In the genomic region with DNA sequence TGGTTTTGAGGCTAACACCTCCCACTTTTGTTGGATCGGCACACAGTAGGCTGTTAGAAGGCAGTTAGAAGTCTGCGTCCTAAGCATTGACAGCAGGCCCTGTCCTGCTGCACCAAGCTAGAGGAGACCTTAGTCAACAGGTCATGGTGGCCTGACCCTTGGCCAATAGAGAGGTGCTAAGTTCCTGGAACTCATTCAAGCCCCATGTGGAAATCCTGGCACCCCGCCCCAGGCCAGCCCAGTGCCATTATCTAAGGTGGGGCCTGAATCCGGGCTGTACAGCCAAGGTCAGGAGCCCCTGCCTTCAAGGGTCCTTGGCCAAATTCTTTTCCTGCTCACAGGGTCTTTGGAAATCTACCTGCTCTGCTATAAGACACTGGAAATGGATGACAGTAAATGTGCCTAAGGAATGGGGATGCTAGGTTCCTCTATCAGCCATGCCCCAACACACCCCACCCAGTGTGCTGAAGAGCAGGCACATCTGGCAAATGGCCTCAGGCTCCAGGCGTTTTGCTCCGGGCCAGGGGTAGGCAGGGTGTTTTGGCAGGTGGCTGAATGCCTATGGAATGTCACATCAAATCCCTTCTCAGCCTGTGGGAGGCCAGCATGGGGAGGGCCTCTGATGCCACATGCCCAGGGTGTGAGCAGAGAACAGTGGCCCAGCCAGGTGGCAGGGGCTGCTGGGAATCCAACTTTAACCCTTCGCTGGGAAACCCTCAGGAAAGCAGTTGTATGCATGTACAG, we compare ENCODE assay signal across 10 mouse cellular contexts. TPM values are rescaled to one million over a fixed set of nuclear protein-coding genes. Genes with fewer than 3 reads are reported as not detected.
DNase-seq lines count a peak whose midpoint lies in the region; ATAC-seq and TF ChIP-seq lines count a peak whose summit lies in the region.
"Had no signal": no experiment of that assay in that cellular context is flagged by ENCODE, and none has a peak within 500 bp of the region (broad histone marks: within the 10 kb centered on the region; RNA-seq: fewer than 3 reads in every experiment).

No protein-coding gene starts in this region.

- H3K4me3 ChIP-seq in heart, postnatal 0 days (ENCODE audit: low read depth, low read length), result no peak overlapping the region
- no peak overlapping the region for H3K4me3 ChIP-seq in lung, adult 2 months (replicated peaks; ENCODE audit: extremely low read depth, low read depth, low read length)
- H3K4me3 ChIP-seq in neural tube, embryonic 15.5 days (replicated peaks), result no peak overlapping the region
- H3K4me3 ChIP-seq: midbrain, embryonic 12.5 days had no signal

- peak; percentile 53 for DNase-seq in gastrocnemius, postnatal 25 days
- no peak for DNase-seq in gastrocnemius, postnatal 4 days (ENCODE audit: low spot score in 2 of 2)
- DNase-seq in adrenal gland, postnatal 14 days, result peak; percentile 65
- DNase-seq in heart, postnatal 0 days (ENCODE audit: low spot score), result peak; percentile 63
- peak; percentile 72 for DNase-seq in lung, adult 2 months
- DNase-seq in thymus, postnatal 36 days, result no peak
- DNase-seq in spleen, adult 12 weeks (ENCODE audit: low spot score), result no peak

- H3K36me3 ChIP-seq in heart, postnatal 0 days (replicated peaks; ENCODE audit: control insufficient read depth, insufficient read depth, low read length), result peaks cover 66% of the 10 kb centered on the region
- no peaks in the 10 kb centered on the region for H3K36me3 ChIP-seq in neural tube, embryonic 15.5 days
- H3K36me3 ChIP-seq: midbrain, embryonic 12.5 days had no signal

- H3K4me1 ChIP-seq in heart, postnatal 0 days (ENCODE audit: control insufficient read depth, insufficient read depth), result peaks cover 24% of the 10 kb centered on the region
- peaks cover 12% of the 10 kb centered on the region for H3K4me1 ChIP-seq in lung, adult 2 months (ENCODE audit: control insufficient read depth, insufficient read depth, low read length)
- H3K4me1 ChIP-seq in neural tube, embryonic 15.5 days, result peaks cover 12% of the 10 kb centered on the region

- H3K9me3 ChIP-seq in heart, postnatal 0 days (replicated peaks; ENCODE audit: control insufficient read depth, low read length), result no peaks in the 10 kb centered on the region
- no peaks in the 10 kb centered on the region for H3K9me3 ChIP-seq in neural tube, embryonic 15.5 days (replicated peaks)
- H3K9me3 ChIP-seq: midbrain, embryonic 12.5 days had no signal

- no peak overlapping the region for H3K9ac ChIP-seq in heart, postnatal 0 days (replicated peaks; ENCODE audit: low read depth, low read length)
- H3K9ac ChIP-seq in neural tube, embryonic 15.5 days (replicated peaks), result no peak overlapping the region
- H3K9ac ChIP-seq: midbrain, embryonic 12.5 days had no signal

- TF ChIP-seq EP300 in heart, postnatal 0 days (IDR thresholded peaks at IDR 0.05; ENCODE audit: low read depth), result no peak

- 35% methylated on average over 7 of the region's 7 CpGs for WGBS in heart, postnatal 0 days
- WGBS in lung, adult 2 months, result 41% methylated on average over 7 of the region's 7 CpGs
- WGBS in neural tube, embryonic 15.5 days, result 67% methylated on average over 7 of the region's 7 CpGs

- ATAC-seq in heart, postnatal 0 days (ENCODE audit: insufficient read depth, low read depth), result peak; percentile 56
- ATAC-seq in neural tube, embryonic 15.5 days (ENCODE audit: low FRiP score), result no peak
- ATAC-seq: hindbrain, postnatal 0 days had no signal

- no peak for TF ChIP-seq POLR2A in lung, adult 2 months (IDR thresholded peaks at IDR 0.05; ENCODE audit: borderline replicate concordance, extremely low read depth, low read depth, low read length)

- TF ChIP-seq CTCF in heart, postnatal 0 days (IDR thresholded peaks at IDR 0.05; ENCODE audit: low read depth), result no peak
- no peak for TF ChIP-seq CTCF in lung, adult 2 months (IDR thresholded peaks at IDR 0.05; ENCODE audit: insufficient read depth, low read length)

- no peaks in the 10 kb centered on the region for H3K27me3 ChIP-seq in heart, postnatal 0 days (ENCODE audit: control insufficient read depth, insufficient read depth, low read length)
- H3K27me3 ChIP-seq in neural tube, embryonic 15.5 days (replicated peaks), result peaks cover 18% of the 10 kb centered on the region; the same call in 1 of the 2 replicates

- H3K27ac ChIP-seq in heart, postnatal 0 days (ENCODE audit: low read depth), result peak overlapping the region; percentile 71
- H3K27ac ChIP-seq in neural tube, embryonic 15.5 days (replicated peaks), result no peak overlapping the region
- H3K27ac ChIP-seq: hindbrain, postnatal 0 days; midbrain, embryonic 12.5 days had no signal

- no peak overlapping the region for H3K4me2 ChIP-seq in heart, postnatal 0 days (ENCODE audit: low read depth, low read length)
- H3K4me2 ChIP-seq in neural tube, embryonic 15.5 days, result no peak overlapping the region
- H3K4me2 ChIP-seq: midbrain, embryonic 12.5 days had no signal

RNA-seq across cellular contexts. Expression of a gene that starts 17.8 kb away (rescaled TPM):
- not detected for total RNA-seq in gastrocnemius, postnatal 25 days (2021)
- not detected for total RNA-seq in gastrocnemius, postnatal 4 days (2021)
- total RNA-seq in adrenal gland, postnatal 14 days (2021), result not detected in 2 replicates
- total RNA-seq in heart, postnatal 0 days (2014; rRNA removed; ENCODE audit: low replicate concordance), result not detected in 2 replicates
- polyA plus RNA-seq in heart, postnatal 0 days (2015; fragmentation: Nextera tagmentation; extraction: Ambion mirVana), result not detected in 2 replicates
- polyA plus RNA-seq in lung, adult 2 months (2012; rRNA removed), result 0.47 and 1.00 TPM in 2 replicates
- polyA plus RNA-seq in neural tube, embryonic 15.5 days (2015; fragmentation: Nextera tagmentation; extraction: Ambion mirVana), result 4.9 and 6.9 TPM in 2 replicates

RNA-seq across cellular contexts. Expression of a gene that starts 27.2 kb away (rescaled TPM):
- 100 to 1,000 TPM; 196 to 518 TPM for total RNA-seq in gastrocnemius, postnatal 25 days (2021)
- total RNA-seq in gastrocnemius, postnatal 4 days (2021), result 100 to 1,000 TPM; 128 to 151 TPM
- 1.1 and 2.2 TPM in 2 replicates for total RNA-seq in adrenal gland, postnatal 14 days (2021)
- total RNA-seq in heart, postnatal 0 days (2014; rRNA removed; ENCODE audit: low replicate concordance), result 572 and 632 TPM in 2 replicates
- 289 and 380 TPM in 2 replicates for polyA plus RNA-seq in heart, postnatal 0 days (2015; fragmentation: Nextera tagmentation; extraction: Ambion mirVana)
- polyA plus RNA-seq in lung, adult 2 months (2012; rRNA removed), result 24.4 and 35.1 TPM in 2 replicates
- polyA plus RNA-seq in neural tube, embryonic 15.5 days (2015; fragmentation: Nextera tagmentation; extraction: Ambion mirVana), result 2.1 and 3.3 TPM in 2 replicates

RNA-seq across cellular contexts. Expression of a gene that starts 59.9 kb away (rescaled TPM):
- total RNA-seq in gastrocnemius, postnatal 25 days (2021), result 1 to 10 TPM; 2.0 to 3.5 TPM
- 1 to 10 TPM; 3.7 to 4.1 TPM for total RNA-seq in gastrocnemius, postnatal 4 days (2021)
- 3.1 and 3.7 TPM in 2 replicates for total RNA-seq in adrenal gland, postnatal 14 days (2021)
- total RNA-seq in heart, postnatal 0 days (2014; rRNA removed; ENCODE audit: low replicate concordance), result 8.6 and 12.2 TPM in 2 replicates
- 5.0 and 5.7 TPM in 2 replicates for polyA plus RNA-seq in heart, postnatal 0 days (2015; fragmentation: Nextera tagmentation; extraction: Ambion mirVana)
- polyA plus RNA-seq in lung, adult 2 months (2012; rRNA removed), result 5.0 and 10.4 TPM in 2 replicates
- 20.3 and 23.1 TPM in 2 replicates for polyA plus RNA-seq in neural tube, embryonic 15.5 days (2015; fragmentation: Nextera tagmentation; extraction: Ambion mirVana)

Comparison
In these comparisons a context has a peak if more than half of its experiments do, and no peak if none do; other contexts are left out.
1. DNase-seq: peak in gastrocnemius, postnatal 25 days (single experiment), adrenal gland, postnatal 14 days (single experiment), heart, postnatal 0 days (single experiment) and lung, adult 2 months (single experiment); none in gastrocnemius, postnatal 4 days (0 of 2), thymus, postnatal 36 days (0 of 2) and spleen, adult 12 weeks (single experiment).
2. RNA of a gene that starts 27.2 kb away (total RNA-seq): 572 to 632 TPM in heart, postnatal 0 days, 196 to 518 TPM in gastrocnemius, postnatal 25 days and 128 to 151 TPM in gastrocnemius, postnatal 4 days; 1.1 to 2.2 TPM in adrenal gland, postnatal 14 days; every median in the first group is over 10 times any median in the second.